Mouse (Mus musculus): ENCODE measurements around the gene Phlpp2. TPM values are rescaled to one million over a fixed set of nuclear protein-coding genes. Genes with fewer than 3 reads are reported as not detected.

Phlpp2 gene
- polyA plus RNA-seq, 1 experiment = 2.7 TPM

GRCm38 (mm10) chr8:109957167-109958028 lies 89.1 kb downstream of the Phlpp2 start:
- H3K27ac ChIP-seq (ENCODE audit: control insufficient read depth, insufficient read depth, low read length) = no peak overlapping the region
- peak; percentile 23 for DNase-seq

GRCm38 (mm10) chr8:109958036-109958655 lies 89.8 kb downstream of the Phlpp2 start:
- no peak overlapping the region for H3K27ac ChIP-seq (ENCODE audit: control insufficient read depth, insufficient read depth, low read length)
- no peak overlapping the region for H3K4me3 ChIP-seq (ENCODE audit: control insufficient read depth, insufficient read depth, low read length)
- WGBS = 71% methylated on average over 12 of the region's 12 CpGs
- no peak for TF ChIP-seq POLR2A (IDR thresholded peaks at IDR 0.05; ENCODE audit: control insufficient read depth, extremely low read depth, insufficient read depth, low read length, poor library complexity)
- no peak for TF ChIP-seq CTCF (IDR thresholded peaks at IDR 0.05; ENCODE audit: borderline replicate concordance, control insufficient read depth, extremely low read depth, insufficient read depth, low read length, poor library complexity)
- no peak for DNase-seq
- no peaks in the 10 kb centered on the region for H3K4me1 ChIP-seq (replicated peaks; ENCODE audit: control insufficient read depth, insufficient read depth, low read length)
- no peaks in the 10 kb centered on the region; the same call in none of the 2 replicates for H3K27me3 ChIP-seq (ENCODE audit: control insufficient read depth, insufficient read depth, low read length)
- H3K36me3 ChIP-seq (ENCODE audit: control insufficient read depth, insufficient read depth, low read length) = no peaks in the 10 kb centered on the region

More at GRCm38 (mm10) chr8:109957167-109958028, 89.1 kb downstream of the Phlpp2 start:
- H3K4me3 ChIP-seq (ENCODE audit: control insufficient read depth, insufficient read depth, low read length) = no peak overlapping the region
- no peaks in the 10 kb centered on the region for H3K4me1 ChIP-seq (replicated peaks; ENCODE audit: control insufficient read depth, insufficient read depth, low read length)
- H3K27me3 ChIP-seq (ENCODE audit: control insufficient read depth, insufficient read depth, low read length) = no peaks in the 10 kb centered on the region; the same call in none of the 2 replicates
- H3K36me3 ChIP-seq (ENCODE audit: control insufficient read depth, insufficient read depth, low read length) = no peaks in the 10 kb centered on the region
- TF ChIP-seq POLR2A (IDR thresholded peaks at IDR 0.05; ENCODE audit: control insufficient read depth, extremely low read depth, insufficient read depth, low read length, poor library complexity) (no peak), CTCF (IDR thresholded peaks at IDR 0.05; ENCODE audit: borderline replicate concordance, control insufficient read depth, extremely low read depth, insufficient read depth, low read length, poor library complexity) (no peak)
- WGBS = 42% methylated on average over 16 of the region's 16 CpGs

- Histone ChIP-seq H3K36me3 (ENCODE audit: control insufficient read depth, insufficient read depth, low read length) (no peaks in the 10 kb centered on the region), H3K27me3 (ENCODE audit: control insufficient read depth, insufficient read depth, low read length) (no peaks in the 10 kb centered on the region; the same call in none of the 2 replicates), H3K4me3 (ENCODE audit: control insufficient read depth, insufficient read depth, low read length) (no peak overlapping the region), H3K4me1 (replicated peaks; ENCODE audit: control insufficient read depth, insufficient read depth, low read length) (no peaks in the 10 kb centered on the region), H3K27ac (ENCODE audit: control insufficient read depth, insufficient read depth, low read length) (no peak overlapping the region)
- WGBS = 92% methylated on average over 4 of the region's 4 CpGs
- TF ChIP-seq POLR2A (IDR thresholded peaks at IDR 0.05; ENCODE audit: control insufficient read depth, extremely low read depth, insufficient read depth, low read length, poor library complexity) (no peak), CTCF (IDR thresholded peaks at IDR 0.05; ENCODE audit: borderline replicate concordance, control insufficient read depth, extremely low read depth, insufficient read depth, low read length, poor library complexity) (no peak)
- DNase-seq = no peak
Observed at GRCm38 (mm10) chr8:109959112-109959511, 90.8 kb downstream of the Phlpp2 start.

- Histone ChIP-seq H3K4me1 (replicated peaks; ENCODE audit: control insufficient read depth, insufficient read depth, low read length) (no peaks in the 10 kb centered on the region), H3K27me3 (ENCODE audit: control insufficient read depth, insufficient read depth, low read length) (no peaks in the 10 kb centered on the region; the same call in none of the 2 replicates), H3K36me3 (ENCODE audit: control insufficient read depth, insufficient read depth, low read length) (no peaks in the 10 kb centered on the region), H3K27ac (ENCODE audit: control insufficient read depth, insufficient read depth, low read length) (no peak within 1 kb of the TSS), H3K4me3 (ENCODE audit: control insufficient read depth, insufficient read depth, low read length) (no peak within 1 kb of the TSS)
- WGBS = 8% methylated on average over 64 of the region's 64 CpGs
- peak; percentile 85 for TF ChIP-seq CTCF (IDR thresholded peaks at IDR 0.05; ENCODE audit: borderline replicate concordance, control insufficient read depth, extremely low read depth, insufficient read depth, low read length, poor library complexity)
- TF ChIP-seq POLR2A (IDR thresholded peaks at IDR 0.05; ENCODE audit: control insufficient read depth, extremely low read depth, insufficient read depth, low read length, poor library complexity) = no peak
- DNase-seq = peak; percentile 29
Observed at GRCm38 (mm10) chr8:109961693-109962367, 93.5 kb downstream of the Phlpp2 start, which contains the start of gene Marveld3. Gene Marveld3, minus strand, starts transcription at chr8:109962203.

- H3K4me3 ChIP-seq (ENCODE audit: control insufficient read depth, insufficient read depth, low read length) = no peak overlapping the region
- TF ChIP-seq CTCF (IDR thresholded peaks at IDR 0.05; ENCODE audit: borderline replicate concordance, control insufficient read depth, extremely low read depth, insufficient read depth, low read length, poor library complexity) (no peak), POLR2A (IDR thresholded peaks at IDR 0.05; ENCODE audit: control insufficient read depth, extremely low read depth, insufficient read depth, low read length, poor library complexity) (no peak)
- H3K4me1 ChIP-seq (replicated peaks; ENCODE audit: control insufficient read depth, insufficient read depth, low read length) = no peaks in the 10 kb centered on the region
- H3K36me3 ChIP-seq (ENCODE audit: control insufficient read depth, insufficient read depth, low read length) = no peaks in the 10 kb centered on the region
- H3K27me3 ChIP-seq (ENCODE audit: control insufficient read depth, insufficient read depth, low read length) = no peaks in the 10 kb centered on the region; the same call in none of the 2 replicates
- no peak overlapping the region for H3K27ac ChIP-seq (ENCODE audit: control insufficient read depth, insufficient read depth, low read length)
- 73% methylated on average over 9 of the region's 9 CpGs for WGBS
- DNase-seq = no peak
Observed at GRCm38 (mm10) chr8:109962896-109963295, 94.6 kb downstream of the Phlpp2 start.

- H3K4me3 ChIP-seq (ENCODE audit: control insufficient read depth, insufficient read depth, low read length) = no peak overlapping the region
- no peaks in the 10 kb centered on the region for H3K4me1 ChIP-seq (replicated peaks; ENCODE audit: control insufficient read depth, insufficient read depth, low read length)
- no peaks in the 10 kb centered on the region for H3K36me3 ChIP-seq (ENCODE audit: control insufficient read depth, insufficient read depth, low read length)
- no peak for DNase-seq
- TF ChIP-seq CTCF (IDR thresholded peaks at IDR 0.05; ENCODE audit: borderline replicate concordance, control insufficient read depth, extremely low read depth, insufficient read depth, low read length, poor library complexity) = no peak
- no peak for TF ChIP-seq POLR2A (IDR thresholded peaks at IDR 0.05; ENCODE audit: control insufficient read depth, extremely low read depth, insufficient read depth, low read length, poor library complexity)
- H3K27me3 ChIP-seq (ENCODE audit: control insufficient read depth, insufficient read depth, low read length) = no peaks in the 10 kb centered on the region; the same call in none of the 2 replicates
- H3K27ac ChIP-seq (ENCODE audit: control insufficient read depth, insufficient read depth, low read length) = no peak overlapping the region
- 77% methylated on average over 13 of the region's 13 CpGs for WGBS
Observed at GRCm38 (mm10) chr8:109963421-109963820, 95.1 kb downstream of the Phlpp2 start.
